Mouse (Mus musculus) kidney, postnatal 0 days (tissue): ENCODE data around the gene Klk1. TPM values are rescaled to one million over a fixed set of nuclear protein-coding genes. Genes with fewer than 3 reads are reported as not detected.

ENCODE experiments used
- ATAC-seq: fragments of 200-750 bp; cut with Nextera tagmentation; replicated peaks from 2 replicates; pipeline ENCODE4 v1.8.0; 2017; ENCODE audit warnings: low read depth, moderate number of reproducible peaks, moderate TSS enrichment, moderate library complexity; ENCODE audit not compliant: low FRiP score
- DNase-seq: peaks from one replicate; pipeline ENCODE4 v3.0.0-alpha.2; 2016; ENCODE audit warnings: low spot score
- H3K27ac ChIP-seq: fragments of 300-500 bp; sonication (generic); 2 replicates; pipeline ENCODE4 v1.5.1; 2014; ENCODE audit warnings: mild to moderate bottlenecking
- H3K27me3 ChIP-seq: fragments of 300-500 bp; sonication (generic); 2 replicates; pipeline ENCODE4 v1.6.1; 2014; ENCODE audit warnings: low read length, mixed read lengths; ENCODE audit not compliant: insufficient read depth
- H3K36me3 ChIP-seq: fragments of 300-500 bp; sonication (generic); 2 replicates; pipeline ENCODE4 v1.6.1; 2014; ENCODE audit warnings: low read length, mixed read lengths; ENCODE audit not compliant: insufficient read depth
- H3K4me1 ChIP-seq: fragments of 300-500 bp; sonication (generic); replicated peaks from 2 replicates; pipeline ENCODE4 v1.6.1; 2014; ENCODE audit warnings: antibody characterized with exemption, low read length, mixed read lengths; ENCODE audit not compliant: insufficient read depth
- H3K4me2 ChIP-seq: fragments of 300-500 bp; sonication (generic); 2 replicates; pipeline ENCODE4 v1.6.1; 2014; ENCODE audit warnings: mild to moderate bottlenecking, low read length, moderate library complexity, mixed read lengths
- H3K4me3 ChIP-seq: fragments of 300-500 bp; sonication (generic); replicated peaks from 2 replicates; pipeline ENCODE4 v1.5.1; 2014; ENCODE audit warnings: low read depth, low read length
- H3K9ac ChIP-seq: fragments of 300-500 bp; sonication (generic); 2 replicates; pipeline ENCODE4 v1.6.1; 2014; ENCODE audit warnings: low read depth, low read length
- H3K9me3 ChIP-seq: fragments of 300-500 bp; sonication (generic); replicated peaks from 2 replicates; pipeline ENCODE4 v1.6.1; 2016; ENCODE audit warnings: low read length, inconsistent platforms, mixed read lengths
- CTCF ChIP-seq: IDR thresholded peaks from 2 replicates; pipeline ENCODE4 v1.5.1; 2016; ENCODE audit warnings: antibody characterized with exemption, low read depth, mild to moderate bottlenecking, moderate library complexity
- WGBS: fragments of 180-500 bp; shearing (Covaris S2); extraction: QIAGEN DNeasy Blood & Tissue Kit; methylation state at CpG from one replicate; pipeline ENCODE4 v1.1.7; 2014; 5-methylcytosine and 5-hydroxymethylcytosine counted together
- polyA plus RNA-seq: library from polyadenylated mRNA; unstranded; fragments of >200 nt; fragmentation: Nextera tagmentation; extraction: Ambion mirVana; gene quantifications from 2 replicates; pipeline ENCODE4 v1.2.1, GENCODE M21; 2015

Gene Klk1
- polyA plus RNA-seq, 1 experiment from 2014 or later = 125 TPM

DNA sequence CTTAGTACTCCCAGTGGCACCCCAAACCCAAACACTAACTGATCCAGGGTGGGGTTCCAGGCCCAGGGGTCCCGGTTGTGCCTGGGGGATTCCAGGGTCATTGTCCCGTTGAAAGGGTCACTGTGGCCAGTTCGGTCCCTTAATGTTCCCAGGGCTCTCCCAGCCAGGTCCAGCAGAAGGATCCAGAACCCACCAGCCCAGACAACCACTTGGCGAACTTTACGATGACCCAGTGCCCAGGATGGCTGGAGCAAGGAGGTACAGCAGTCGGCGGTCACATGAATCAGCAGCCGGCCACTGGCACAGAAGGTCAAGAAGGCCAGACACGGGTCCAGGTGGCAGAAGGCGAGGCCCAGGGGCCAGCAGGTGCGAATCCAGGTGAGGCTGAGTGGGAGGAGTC lies 43.0 kb downstream of the Klk1 start:
- Histone ChIP-seq H3K4me2 (no peak overlapping the region), H3K36me3 (no peaks in the 10 kb centered on the region), H3K9ac (no peak overlapping the region), H3K9me3 (no peaks in the 10 kb centered on the region), H3K4me3 (no peak overlapping the region), H3K4me1 (no peaks in the 10 kb centered on the region), H3K27ac (no peak overlapping the region), H3K27me3 (no peaks in the 10 kb centered on the region)
- no peak for DNase-seq
- TF ChIP-seq CTCF = no peak
- ATAC-seq = no peak
- 74% methylated on average over 11 of the region's 11 CpGs for WGBS

- no peak overlapping the region for H3K9ac ChIP-seq
- ATAC-seq (no peak), DNase-seq (no peak)
- WGBS = 79% methylated on average over 2 of the region's 2 CpGs
- no peak overlapping the region for H3K4me2 ChIP-seq
- no peak overlapping the region for H3K27ac ChIP-seq
- no peaks in the 10 kb centered on the region for H3K27me3 ChIP-seq
- no peaks in the 10 kb centered on the region for H3K9me3 ChIP-seq
- H3K36me3 ChIP-seq = no peaks in the 10 kb centered on the region
- TF ChIP-seq CTCF = no peak
- H3K4me3 ChIP-seq = no peak overlapping the region
- H3K4me1 ChIP-seq = no peaks in the 10 kb centered on the region
Measured at GRCm38 (mm10) chr7:44269397-44269796, 44.2 kb downstream of the Klk1 start.

DNA sequence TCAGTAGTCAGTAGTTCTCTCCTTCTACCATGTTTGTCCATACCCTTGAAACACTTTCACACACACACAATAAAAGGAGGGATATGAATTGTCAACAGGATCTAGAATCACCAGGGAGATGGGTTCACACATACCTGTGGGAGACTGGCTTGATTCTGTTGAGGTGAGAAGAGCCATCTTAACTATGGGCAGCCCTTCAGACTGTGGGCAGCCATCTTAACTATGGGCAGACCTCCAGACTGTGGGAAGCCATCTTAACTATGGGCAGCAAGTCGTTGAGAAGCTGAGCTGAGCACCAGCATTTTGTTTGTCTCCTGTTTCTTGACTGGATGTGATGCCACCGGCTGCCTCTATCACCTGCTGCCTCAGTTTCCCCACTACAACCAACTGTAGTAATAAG lies 46.1 kb downstream of the Klk1 start:
- Histone ChIP-seq H3K4me3 (no peak overlapping the region), H3K4me2 (no peak overlapping the region), H3K27me3 (no peaks in the 10 kb centered on the region), H3K36me3 (no peaks in the 10 kb centered on the region), H3K9ac (no peak overlapping the region), H3K4me1 (no peaks in the 10 kb centered on the region), H3K27ac (no peak overlapping the region), H3K9me3 (no peaks in the 10 kb centered on the region)
- WGBS = 75% methylated on average over 2 of the region's 2 CpGs
- ATAC-seq (no peak), DNase-seq (peak; percentile 15)
- TF ChIP-seq CTCF = no peak

- 85% methylated on average over 7 of the region's 7 CpGs for WGBS
- no peaks in the 10 kb centered on the region for H3K36me3 ChIP-seq
- DNase-seq (no peak), ATAC-seq (no peak)
- no peaks in the 10 kb centered on the region for H3K4me1 ChIP-seq
- no peak overlapping the region for H3K27ac ChIP-seq
- no peak for TF ChIP-seq CTCF
- no peak overlapping the region for H3K4me2 ChIP-seq
- no peak overlapping the region for H3K9ac ChIP-seq
- H3K4me3 ChIP-seq = no peak overlapping the region
- no peaks in the 10 kb centered on the region for H3K9me3 ChIP-seq
- no peaks in the 10 kb centered on the region for H3K27me3 ChIP-seq
Measured at GRCm38 (mm10) chr7:44272546-44272945, 47.4 kb downstream of the Klk1 start.

DNA sequence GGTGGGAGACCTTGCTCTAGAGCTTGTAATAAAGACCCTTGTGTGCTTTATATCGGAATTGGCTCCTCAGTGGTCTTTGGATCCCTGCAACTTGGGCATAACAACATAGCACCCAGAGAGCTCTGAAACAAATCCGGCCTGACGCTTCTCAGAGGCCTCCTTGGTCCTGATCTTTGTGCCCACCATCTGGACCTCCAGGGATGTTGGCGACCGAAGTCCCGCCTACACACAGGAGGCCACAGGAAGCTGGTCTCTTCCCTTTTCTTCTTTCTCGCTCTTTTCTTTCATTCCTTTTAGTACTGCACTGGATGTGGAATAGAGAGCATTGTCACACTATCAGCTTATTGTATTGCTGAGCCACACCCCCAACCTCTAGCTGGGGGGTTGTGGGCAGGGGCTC lies 48.3 kb downstream of the Klk1 start:
- ATAC-seq = no peak

DNA sequence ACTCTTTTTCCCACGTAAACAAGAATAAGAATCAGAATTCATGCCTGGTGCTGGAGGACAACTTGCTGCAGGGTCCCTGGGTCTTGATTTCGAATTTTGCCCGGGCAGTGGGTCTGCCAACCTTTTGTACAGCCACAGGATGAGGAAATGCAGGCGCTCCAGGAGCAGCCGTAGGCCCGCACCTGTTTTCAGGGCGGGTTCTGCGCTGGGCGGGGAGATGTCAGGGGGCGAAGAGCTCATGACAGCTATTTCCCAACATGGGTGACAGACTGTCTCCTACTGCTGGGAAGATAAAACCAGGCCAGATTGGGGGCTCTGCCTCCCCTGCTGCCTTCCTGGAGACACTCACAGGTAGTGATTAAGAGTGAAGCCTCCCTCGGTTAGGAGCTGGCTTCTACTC lies 48.9 kb downstream of the Klk1 start:
- DNase-seq = no peak
- Histone ChIP-seq H3K27me3 (no peaks in the 10 kb centered on the region), H3K9me3 (no peaks in the 10 kb centered on the region), H3K36me3 (no peaks in the 10 kb centered on the region), H3K4me2 (no peak overlapping the region), H3K9ac (no peak overlapping the region), H3K27ac (no peak overlapping the region), H3K4me1 (no peaks in the 10 kb centered on the region), H3K4me3 (no peak overlapping the region)
- no peak for ATAC-seq
- no peak for TF ChIP-seq CTCF
- 36% methylated on average over 11 of the region's 11 CpGs for WGBS

More for the DNA sequence above, 48.3 kb downstream of the Klk1 start:
- Histone ChIP-seq H3K4me1 (no peaks in the 10 kb centered on the region), H3K9me3 (no peaks in the 10 kb centered on the region), H3K4me3 (no peak overlapping the region), H3K27me3 (no peaks in the 10 kb centered on the region), H3K36me3 (no peaks in the 10 kb centered on the region), H3K4me2 (no peak overlapping the region), H3K9ac (no peak overlapping the region), H3K27ac (no peak overlapping the region)
- no peak for TF ChIP-seq CTCF
- 65% methylated on average over 7 of the region's 7 CpGs for WGBS
- no peak for DNase-seq

- Histone ChIP-seq H3K4me3 (no peak overlapping the region), H3K4me1 (no peaks in the 10 kb centered on the region), H3K9ac (no peak overlapping the region), H3K9me3 (no peaks in the 10 kb centered on the region), H3K27ac (no peak overlapping the region), H3K36me3 (no peaks in the 10 kb centered on the region), H3K4me2 (no peak overlapping the region), H3K27me3 (no peaks in the 10 kb centered on the region)
- DNase-seq (no peak), ATAC-seq (no peak)
- 74% methylated on average over 3 of the region's 3 CpGs for WGBS
- TF ChIP-seq CTCF = no peak
Measured at GRCm38 (mm10) chr7:44275546-44275945, 50.4 kb downstream of the Klk1 start.
